Mouse (Mus musculus): ENCODE measurements around the gene Chst15. TPM values are rescaled to one million over a fixed set of nuclear protein-coding genes. Genes with fewer than 3 reads are reported as not detected.
A peak's percentile ranks its signal among the peaks of the same experiment; 100 is the strongest.

The Chst15 gene
- polyA plus RNA-seq, 1 experiment from 2014 or later = 8.6 TPM

DNA sequence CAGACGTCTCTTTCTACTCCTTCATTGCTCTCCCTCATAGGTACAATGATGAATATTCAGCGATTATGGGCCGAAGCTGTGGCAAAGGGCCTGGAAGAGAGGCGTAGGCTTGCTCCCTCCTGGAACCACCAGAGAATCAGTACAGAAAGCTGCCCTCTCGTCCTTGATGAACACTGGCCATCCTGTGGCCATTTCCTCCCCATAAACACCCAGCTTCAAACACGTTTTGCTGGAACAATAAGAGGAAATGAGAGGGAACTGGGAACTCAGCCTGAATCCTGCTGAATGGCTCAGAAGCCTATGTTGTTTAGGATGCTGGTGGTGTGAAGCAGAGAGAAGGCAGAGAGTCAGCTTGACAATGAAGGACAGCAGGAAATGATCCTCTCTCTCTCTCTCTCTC, 21.3 kb upstream of the Chst15 start:
- Histone ChIP-seq H3K4me3 (replicated peaks; ENCODE audit: low read depth, low read length) (no peak overlapping the region), H3K9ac (ENCODE audit: low read depth, low read length) (no peak overlapping the region), H3K4me2 (ENCODE audit: low read length) (no peak overlapping the region), H3K27me3 (ENCODE audit: insufficient read depth, low read length) (no peaks in the 10 kb centered on the region), H3K4me1 (replicated peaks; ENCODE audit: insufficient read depth, low read length) (peaks cover 4% of the 10 kb centered on the region), H3K9me3 (replicated peaks; ENCODE audit: low read length) (no peaks in the 10 kb centered on the region), H3K36me3 (ENCODE audit: insufficient read depth, low read length) (no peaks in the 10 kb centered on the region), H3K27ac (peak overlapping the region; percentile 76; the same call in 1 of the 2 replicates)
- no peak for ATAC-seq (replicated peaks; ENCODE audit: low FRiP score, low read depth)
- no peak for TF ChIP-seq CTCF (IDR thresholded peaks at IDR 0.05; ENCODE audit: low read depth)
- 56% methylated on average over 6 of the region's 6 CpGs for WGBS
- DNase-seq (ENCODE audit: low spot score) = peak; percentile 61

DNA sequence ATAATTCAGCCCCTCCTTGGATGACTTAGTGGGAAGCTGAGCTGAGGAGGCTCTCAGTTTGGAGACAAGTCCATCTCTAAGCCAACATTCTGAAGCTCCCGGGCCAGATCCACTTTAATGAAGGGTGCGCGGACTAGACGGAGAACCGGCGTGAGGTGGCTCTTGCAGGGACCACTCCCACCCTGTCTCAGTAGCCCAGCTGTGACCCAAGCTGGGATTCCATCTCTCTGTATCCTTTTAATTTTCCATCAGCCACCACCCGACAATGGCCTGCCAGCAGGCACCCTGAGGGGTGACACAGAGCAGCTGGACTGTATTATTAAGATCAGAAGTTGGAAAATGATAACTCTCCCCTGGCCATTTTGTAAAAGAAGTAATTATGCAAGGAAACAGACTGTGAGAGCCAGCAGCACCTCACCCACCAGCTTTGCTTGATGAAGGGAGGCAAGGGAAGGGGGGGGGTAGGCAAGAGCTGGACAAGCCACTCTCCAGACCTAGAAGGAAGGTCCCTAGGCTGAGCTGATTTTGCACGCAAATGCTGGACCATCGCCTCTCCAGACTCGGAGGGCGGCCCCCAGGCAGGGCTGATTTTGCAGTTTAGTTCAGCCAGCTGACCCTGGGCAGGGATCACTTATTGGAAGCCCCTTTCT, 20.4 kb upstream of the Chst15 start:
- no peak overlapping the region for H3K9ac ChIP-seq (ENCODE audit: low read depth, low read length)
- H3K4me1 ChIP-seq (replicated peaks; ENCODE audit: insufficient read depth, low read length) = peaks cover 4% of the 10 kb centered on the region
- no peaks in the 10 kb centered on the region for H3K27me3 ChIP-seq (ENCODE audit: insufficient read depth, low read length)
- no peak for DNase-seq (ENCODE audit: low spot score)
- 67% methylated on average over 11 of the region's 11 CpGs for WGBS
- H3K4me3 ChIP-seq (replicated peaks; ENCODE audit: low read depth, low read length) = no peak overlapping the region
- no peaks in the 10 kb centered on the region for H3K9me3 ChIP-seq (replicated peaks; ENCODE audit: low read length)
- ATAC-seq (replicated peaks; ENCODE audit: low FRiP score, low read depth) = no peak
- TF ChIP-seq CTCF (IDR thresholded peaks at IDR 0.05; ENCODE audit: low read depth) = no peak
- H3K4me2 ChIP-seq (ENCODE audit: low read length) = no peak overlapping the region
- H3K27ac ChIP-seq = no peak overlapping the region
- no peaks in the 10 kb centered on the region for H3K36me3 ChIP-seq (ENCODE audit: insufficient read depth, low read length)

DNA sequence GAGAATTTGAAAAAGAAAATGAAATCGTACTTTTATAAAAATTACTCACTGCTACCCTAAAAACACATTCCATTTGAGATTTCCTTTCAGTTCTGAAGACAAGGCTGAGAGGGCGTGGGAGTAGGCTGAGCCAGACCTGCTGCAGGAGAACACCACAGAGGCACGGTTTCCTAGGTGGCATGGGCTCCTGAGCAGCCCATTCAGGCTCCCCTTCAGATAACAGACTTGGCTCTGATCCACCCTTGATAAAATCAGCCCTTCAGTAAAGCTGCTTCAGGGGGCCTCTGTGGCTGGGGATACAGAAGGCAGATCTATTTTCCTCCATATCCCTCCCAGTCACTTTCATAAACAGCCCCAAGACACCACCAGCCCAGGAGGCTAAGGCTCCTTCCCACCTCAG, 19.8 kb upstream of the Chst15 start:
- peaks cover 4% of the 10 kb centered on the region for H3K4me1 ChIP-seq (replicated peaks; ENCODE audit: insufficient read depth, low read length)
- DNase-seq (ENCODE audit: low spot score) = no peak
- H3K9ac ChIP-seq (ENCODE audit: low read depth, low read length) = no peak overlapping the region
- H3K36me3 ChIP-seq (ENCODE audit: insufficient read depth, low read length) = no peaks in the 10 kb centered on the region
- no peak overlapping the region for H3K27ac ChIP-seq
- no peaks in the 10 kb centered on the region for H3K27me3 ChIP-seq (ENCODE audit: insufficient read depth, low read length)
- no peaks in the 10 kb centered on the region for H3K9me3 ChIP-seq (replicated peaks; ENCODE audit: low read length)
- no peak overlapping the region for H3K4me3 ChIP-seq (replicated peaks; ENCODE audit: low read depth, low read length)
- WGBS = 36% methylated on average over 3 of the region's 3 CpGs
- TF ChIP-seq CTCF (IDR thresholded peaks at IDR 0.05; ENCODE audit: low read depth) = no peak
- H3K4me2 ChIP-seq (ENCODE audit: low read length) = no peak overlapping the region
- ATAC-seq (replicated peaks; ENCODE audit: low FRiP score, low read depth) = no peak

DNA sequence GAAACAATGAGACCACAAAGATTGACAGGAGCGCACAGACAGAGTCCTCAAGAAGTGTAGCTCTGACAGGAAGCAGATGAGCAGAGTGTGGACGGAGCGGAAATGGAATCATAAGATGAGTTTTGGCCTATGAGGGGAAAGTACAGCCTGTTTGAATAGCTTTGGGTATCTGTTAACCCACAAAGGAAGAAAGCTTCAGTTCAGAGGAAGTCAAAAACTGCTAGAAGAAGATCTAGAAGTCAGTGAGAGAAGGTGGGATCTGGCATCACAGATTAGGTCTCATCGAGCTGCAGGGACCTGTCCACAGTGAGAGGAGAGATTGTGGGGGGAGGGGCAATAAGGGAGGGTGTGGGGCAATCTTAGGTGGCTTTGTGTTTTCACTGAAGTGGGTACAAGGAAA, 18.3 kb upstream of the Chst15 start:
- Histone ChIP-seq H3K36me3 (ENCODE audit: insufficient read depth, low read length) (no peaks in the 10 kb centered on the region), H3K4me2 (ENCODE audit: low read length) (no peak overlapping the region), H3K4me3 (replicated peaks; ENCODE audit: low read depth, low read length) (no peak overlapping the region), H3K4me1 (replicated peaks; ENCODE audit: insufficient read depth, low read length) (peaks cover 4% of the 10 kb centered on the region), H3K9ac (ENCODE audit: low read depth, low read length) (no peak overlapping the region), H3K27me3 (ENCODE audit: insufficient read depth, low read length) (no peaks in the 10 kb centered on the region), H3K9me3 (replicated peaks; ENCODE audit: low read length) (no peaks in the 10 kb centered on the region), H3K27ac (no peak overlapping the region)
- no peak for TF ChIP-seq CTCF (IDR thresholded peaks at IDR 0.05; ENCODE audit: low read depth)
- 95% methylated on average over 4 of the region's 4 CpGs for WGBS
- ATAC-seq (replicated peaks; ENCODE audit: low FRiP score, low read depth) = no peak
- no peak for DNase-seq (ENCODE audit: low spot score)

DNA sequence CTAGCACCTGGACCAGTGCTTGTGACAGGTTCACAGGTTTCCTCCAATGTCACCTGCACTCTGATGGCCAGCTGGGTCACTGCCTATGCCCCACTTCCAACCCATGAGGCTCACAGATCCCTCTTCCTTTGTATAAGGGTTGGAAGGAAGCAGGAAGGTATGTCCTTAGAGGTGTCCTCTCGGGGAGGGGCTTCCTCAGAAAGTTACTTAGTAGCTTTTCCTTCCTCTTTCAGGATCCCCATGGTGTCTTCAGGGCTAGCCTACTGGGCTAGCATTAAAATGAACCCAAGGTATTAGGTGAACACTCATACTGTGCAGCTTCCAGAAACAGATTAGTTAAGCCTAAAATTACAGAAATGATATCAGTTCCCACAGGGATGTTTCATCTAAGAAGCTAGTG, 16.1 kb upstream of the Chst15 start:
- WGBS = 74% methylated on average over 1 of the region's 1 CpGs
- Histone ChIP-seq H3K36me3 (ENCODE audit: insufficient read depth, low read length) (no peaks in the 10 kb centered on the region), H3K4me1 (replicated peaks; ENCODE audit: insufficient read depth, low read length) (peaks cover 4% of the 10 kb centered on the region), H3K27me3 (ENCODE audit: insufficient read depth, low read length) (no peaks in the 10 kb centered on the region), H3K4me2 (ENCODE audit: low read length) (no peak overlapping the region), H3K9ac (ENCODE audit: low read depth, low read length) (no peak overlapping the region), H3K27ac (no peak overlapping the region), H3K9me3 (replicated peaks; ENCODE audit: low read length) (no peaks in the 10 kb centered on the region), H3K4me3 (replicated peaks; ENCODE audit: low read depth, low read length) (no peak overlapping the region)
- no peak for ATAC-seq (replicated peaks; ENCODE audit: low FRiP score, low read depth)
- no peak for TF ChIP-seq CTCF (IDR thresholded peaks at IDR 0.05; ENCODE audit: low read depth)
- no peak for DNase-seq (ENCODE audit: low spot score)

DNA sequence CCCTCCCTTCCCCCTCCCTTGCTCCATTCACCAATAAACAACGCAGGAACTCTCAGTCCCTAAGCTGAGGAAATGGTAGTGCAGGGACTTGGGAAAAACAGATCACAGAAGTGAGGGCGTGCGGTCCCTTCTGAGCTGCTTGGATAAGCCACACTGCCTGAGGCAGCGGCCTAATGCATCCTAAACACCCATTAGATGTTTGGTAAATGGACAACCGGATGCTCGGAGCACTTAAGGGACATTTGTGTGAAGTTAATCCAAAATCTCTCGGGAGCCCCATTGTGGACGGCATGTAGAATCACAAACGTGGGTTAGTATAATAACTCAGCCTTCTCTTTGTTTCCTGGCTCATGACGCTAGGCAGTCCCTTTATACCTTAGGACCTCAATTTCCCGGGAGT, 15.1 kb upstream of the Chst15 start:
- Histone ChIP-seq H3K27me3 (ENCODE audit: insufficient read depth, low read length) (no peaks in the 10 kb centered on the region), H3K9ac (ENCODE audit: low read depth, low read length) (no peak overlapping the region), H3K9me3 (replicated peaks; ENCODE audit: low read length) (no peaks in the 10 kb centered on the region), H3K27ac (no peak overlapping the region), H3K4me1 (replicated peaks; ENCODE audit: insufficient read depth, low read length) (no peaks in the 10 kb centered on the region), H3K36me3 (ENCODE audit: insufficient read depth, low read length) (no peaks in the 10 kb centered on the region), H3K4me2 (ENCODE audit: low read length) (no peak overlapping the region), H3K4me3 (replicated peaks; ENCODE audit: low read depth, low read length) (no peak overlapping the region)
- no peak for DNase-seq (ENCODE audit: low spot score)
- ATAC-seq (replicated peaks; ENCODE audit: low FRiP score, low read depth) = no peak
- WGBS = 47% methylated on average over 11 of the region's 11 CpGs
- no peak for TF ChIP-seq CTCF (IDR thresholded peaks at IDR 0.05; ENCODE audit: low read depth)

DNA sequence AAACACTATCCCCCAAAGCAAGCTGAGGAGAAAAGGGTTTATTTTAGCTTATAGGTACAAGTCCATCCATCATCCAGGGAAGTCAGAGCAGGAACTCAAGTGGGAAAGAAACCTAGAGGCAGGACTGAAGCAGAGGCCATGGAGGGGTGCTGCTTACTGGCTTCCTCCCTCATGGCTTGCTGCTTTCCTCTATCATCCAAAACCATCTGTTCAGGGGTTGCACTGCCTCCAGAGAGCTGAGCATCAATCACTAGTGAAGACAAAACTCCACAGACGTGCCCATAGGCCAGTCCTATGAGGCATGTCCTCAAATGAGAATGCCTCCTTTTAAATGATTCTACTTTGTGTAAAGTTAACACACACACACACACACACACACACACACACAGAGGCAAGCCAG, 13.2 kb upstream of the Chst15 start:
- Histone ChIP-seq H3K4me3 (replicated peaks; ENCODE audit: low read depth, low read length) (no peak overlapping the region), H3K4me2 (ENCODE audit: low read length) (no peak overlapping the region), H3K27ac (no peak overlapping the region), H3K4me1 (replicated peaks; ENCODE audit: insufficient read depth, low read length) (no peaks in the 10 kb centered on the region), H3K9me3 (replicated peaks; ENCODE audit: low read length) (no peaks in the 10 kb centered on the region), H3K9ac (ENCODE audit: low read depth, low read length) (no peak overlapping the region), H3K27me3 (ENCODE audit: insufficient read depth, low read length) (no peaks in the 10 kb centered on the region), H3K36me3 (ENCODE audit: insufficient read depth, low read length) (no peaks in the 10 kb centered on the region)
- WGBS = 74% methylated on average over 1 of the region's 1 CpGs
- no peak for TF ChIP-seq CTCF (IDR thresholded peaks at IDR 0.05; ENCODE audit: low read depth)
- ATAC-seq (replicated peaks; ENCODE audit: low FRiP score, low read depth) (no peak), DNase-seq (ENCODE audit: low spot score) (no peak)

Data from kidney, postnatal 0 days (tissue).